ENCODE assay signal across 10 mouse cellular contexts in the genomic region with DNA sequence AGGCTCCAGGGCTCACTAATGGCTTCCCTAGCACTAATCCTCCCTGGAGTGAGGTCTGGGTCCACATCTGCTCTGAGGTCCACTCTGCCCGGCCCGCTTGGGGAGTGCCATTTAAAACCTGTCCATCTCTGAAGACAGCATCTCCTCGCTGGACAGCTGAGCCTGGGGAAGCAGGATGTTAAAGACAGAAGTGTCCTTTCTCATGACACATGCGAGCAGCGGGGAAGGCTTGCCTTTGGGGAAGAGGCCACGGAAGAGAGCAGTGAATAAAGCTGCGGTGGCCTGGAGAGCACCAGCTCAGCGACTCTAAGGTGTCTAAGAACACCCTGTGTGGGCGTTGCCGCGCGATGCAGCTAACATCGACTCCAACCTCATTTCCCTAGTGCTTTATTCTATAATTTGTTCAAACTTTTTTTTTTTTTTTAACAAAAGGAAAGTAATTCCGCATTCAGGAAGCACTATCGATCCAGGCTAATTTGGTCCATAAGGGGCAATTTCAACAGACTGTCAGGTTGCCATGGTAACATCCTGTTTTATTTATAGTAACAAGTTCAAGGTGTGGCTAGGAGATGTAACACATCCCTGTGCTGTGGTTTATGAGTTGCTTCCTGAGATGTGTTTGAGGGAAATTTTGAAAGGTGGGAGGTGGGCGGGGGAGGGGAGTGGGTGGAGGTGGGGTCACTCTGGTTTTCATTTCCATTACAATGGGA.
DNase-seq lines count a peak whose midpoint lies in the region; ATAC-seq and TF ChIP-seq lines count a peak whose summit lies in the region.
"Had no signal": no experiment of that assay in that cellular context is flagged by ENCODE, and none has a peak within 500 bp of the region (broad histone marks: within the 10 kb centered on the region; RNA-seq: fewer than 3 reads in every experiment).

No protein-coding gene starts in this region.

- peak; percentile 76 for DNase-seq in embryo, embryonic 10.5 days (ENCODE audit: low spot score)
- DNase-seq in kidney, postnatal 25 days, result no peak
- no peak for DNase-seq in adrenal gland, adult 18-20 months (ENCODE audit: low spot score in 2 of 2)
- DNase-seq in cerebellum, adult 11 months, result no peak
- DNase-seq: kidney, adult 2 months; lung, postnatal 14 days had no signal

- H3K36me3 ChIP-seq in embryonic facial prominence, embryonic 13.5 days, result no peaks in the 10 kb centered on the region
- no peaks in the 10 kb centered on the region for H3K36me3 ChIP-seq in hindbrain, embryonic 15.5 days
- no peaks in the 10 kb centered on the region for H3K36me3 ChIP-seq in midbrain, embryonic 13.5 days
- H3K36me3 ChIP-seq in intestine, postnatal 0 days (ENCODE audit: control insufficient read depth, insufficient read depth), result no peaks in the 10 kb centered on the region

- no peaks in the 10 kb centered on the region for H3K27me3 ChIP-seq in embryonic facial prominence, embryonic 13.5 days
- no peaks in the 10 kb centered on the region for H3K27me3 ChIP-seq in hindbrain, embryonic 15.5 days
- H3K27me3 ChIP-seq in midbrain, embryonic 13.5 days, result no peaks in the 10 kb centered on the region
- H3K27me3 ChIP-seq in intestine, postnatal 0 days (replicated peaks; ENCODE audit: control insufficient read depth, insufficient read depth, low read length), result no peaks in the 10 kb centered on the region

- H3K4me1 ChIP-seq in embryonic facial prominence, embryonic 13.5 days, result peaks cover 33% of the 10 kb centered on the region
- H3K4me1 ChIP-seq in hindbrain, embryonic 15.5 days (replicated peaks), result peaks cover 16% of the 10 kb centered on the region
- peaks cover 27% of the 10 kb centered on the region for H3K4me1 ChIP-seq in midbrain, embryonic 13.5 days (replicated peaks)
- no peaks in the 10 kb centered on the region for H3K4me1 ChIP-seq in intestine, postnatal 0 days (replicated peaks; ENCODE audit: control insufficient read depth, insufficient read depth, low read length)

- peak overlapping the region; percentile 42 for H3K4me2 ChIP-seq in embryonic facial prominence, embryonic 13.5 days
- peak overlapping the region; percentile 43 for H3K4me2 ChIP-seq in hindbrain, embryonic 15.5 days
- peak overlapping the region; percentile 38 for H3K4me2 ChIP-seq in midbrain, embryonic 13.5 days (replicated peaks)
- H3K4me2 ChIP-seq in intestine, postnatal 0 days (replicated peaks; ENCODE audit: low read depth), result no peak overlapping the region

- no peak for ATAC-seq in embryonic facial prominence, embryonic 13.5 days (ENCODE audit: insufficient number of reproducible peaks, insufficient read depth, low FRiP score, low TSS enrichment, low read depth)
- ATAC-seq in hindbrain, embryonic 15.5 days (ENCODE audit: low FRiP score, low read depth), result peak; percentile 62; the same call in 1 of the 2 replicates
- peak; percentile 74 for ATAC-seq in midbrain, embryonic 13.5 days
- no peak for ATAC-seq in intestine, postnatal 0 days

- H3K27ac ChIP-seq in embryonic facial prominence, embryonic 13.5 days, result no peak overlapping the region
- peak overlapping the region; percentile 52 for H3K27ac ChIP-seq in hindbrain, embryonic 15.5 days (replicated peaks)
- H3K27ac ChIP-seq in midbrain, embryonic 13.5 days, result peak overlapping the region; percentile 61; the same call in 1 of the 2 replicates
- H3K27ac ChIP-seq in intestine, postnatal 0 days (ENCODE audit: low read depth, low read length), result no peak overlapping the region

- H3K4me3 ChIP-seq in embryonic facial prominence, embryonic 13.5 days, result no peak overlapping the region
- H3K4me3 ChIP-seq in hindbrain, embryonic 15.5 days, result no peak overlapping the region
- H3K4me3 ChIP-seq in midbrain, embryonic 13.5 days (replicated peaks), result peak overlapping the region; percentile 4; the same call in 1 of the 2 replicates
- H3K4me3 ChIP-seq in intestine, postnatal 0 days (ENCODE audit: low read depth, low read length), result no peak overlapping the region

- 0 out of 2 replicates have a peak overlapping the region, but pooled peaks have one; percentile 27 for H3K9ac ChIP-seq in embryonic facial prominence, embryonic 13.5 days
- H3K9ac ChIP-seq in hindbrain, embryonic 15.5 days, result no peak overlapping the region
- peak overlapping the region; percentile 21; the same call in 1 of the 2 replicates for H3K9ac ChIP-seq in midbrain, embryonic 13.5 days (replicated peaks)
- H3K9ac ChIP-seq in intestine, postnatal 0 days (ENCODE audit: low read depth, low read length), result no peak overlapping the region

- TF ChIP-seq CTCF in intestine, postnatal 0 days (IDR thresholded peaks at IDR 0.05; ENCODE audit: low read depth), result no peak

- WGBS in embryonic facial prominence, embryonic 13.5 days, result 3% methylated on average over 16 of the region's 16 CpGs
- WGBS in hindbrain, embryonic 15.5 days, result 10% methylated on average over 16 of the region's 16 CpGs
- 18% methylated on average over 16 of the region's 16 CpGs for WGBS in midbrain, embryonic 13.5 days
- WGBS in intestine, postnatal 0 days, result 33% methylated on average over 16 of the region's 16 CpGs

- no peaks in the 10 kb centered on the region for H3K9me3 ChIP-seq in embryonic facial prominence, embryonic 13.5 days
- no peaks in the 10 kb centered on the region for H3K9me3 ChIP-seq in hindbrain, embryonic 15.5 days
- no peaks in the 10 kb centered on the region for H3K9me3 ChIP-seq in midbrain, embryonic 13.5 days
- H3K9me3 ChIP-seq in intestine, postnatal 0 days (ENCODE audit: control insufficient read depth), result no peaks in the 10 kb centered on the region

Comparison
In these comparisons a context has a peak if more than half of its experiments do, and no peak if none do; other contexts are left out.
1. ATAC-seq: peak in hindbrain, embryonic 15.5 days (single experiment) and midbrain, embryonic 13.5 days (single experiment); none in embryonic facial prominence, embryonic 13.5 days (single experiment) and intestine, postnatal 0 days (single experiment).
2. H3K27ac ChIP-seq: peak in hindbrain, embryonic 15.5 days (single experiment) and midbrain, embryonic 13.5 days (single experiment); none in embryonic facial prominence, embryonic 13.5 days (single experiment) and intestine, postnatal 0 days (single experiment).
3. H3K9ac ChIP-seq: peak in embryonic facial prominence, embryonic 13.5 days (single experiment) and midbrain, embryonic 13.5 days (single experiment); none in hindbrain, embryonic 15.5 days (single experiment) and intestine, postnatal 0 days (single experiment).